In the genomic region with DNA sequence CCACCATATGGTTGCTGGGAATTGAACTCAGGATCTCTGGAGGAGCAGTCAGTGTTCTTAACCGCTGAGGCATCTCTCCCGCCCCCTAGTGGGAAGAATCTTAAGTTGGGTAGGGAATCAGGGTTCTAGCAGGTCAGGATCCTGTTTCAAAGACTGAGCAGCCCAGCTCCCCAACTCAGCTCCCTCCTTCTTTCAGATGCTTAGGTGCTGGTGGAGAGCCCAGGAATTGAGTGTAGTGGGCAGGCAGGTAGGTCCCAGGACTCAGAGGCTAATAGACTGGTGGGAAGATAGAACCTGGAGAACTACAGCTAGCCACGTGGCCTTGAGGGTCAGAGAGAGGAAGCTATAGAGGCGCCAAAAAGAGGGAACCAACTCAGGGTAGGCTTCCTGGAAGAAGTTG, we compare ENCODE assay signal across 10 mouse cellular contexts. TPM values are rescaled to one million over a fixed set of nuclear protein-coding genes. Genes with fewer than 3 reads are reported as not detected.
A peak's percentile ranks its signal among the peaks of the same experiment; 100 is the strongest.
DNase-seq lines count a peak whose midpoint lies in the region; ATAC-seq and TF ChIP-seq lines count a peak whose summit lies in the region.
"Had no signal": no experiment of that assay in that cellular context is flagged by ENCODE, and none has a peak within 500 bp of the region (broad histone marks: within the 10 kb centered on the region; RNA-seq: fewer than 3 reads in every experiment).

No protein-coding gene starts in this region.

- WGBS in cerebellum, adult 2 months: 33% methylated on average over 4 of the region's 4 CpGs
- WGBS in hindbrain, embryonic 14.5 days: 28% methylated on average over 4 of the region's 4 CpGs
- WGBS in lung, embryonic 14.5 days: 33% methylated on average over 4 of the region's 4 CpGs
- 42% methylated on average over 4 of the region's 4 CpGs for WGBS in stomach, postnatal 0 days

- H3K27me3 ChIP-seq in cerebellum, adult 2 months (ENCODE audit: control insufficient read depth, insufficient read depth, low read length): no peaks in the 10 kb centered on the region
- peaks cover 12% of the 10 kb centered on the region for H3K27me3 ChIP-seq in hindbrain, embryonic 14.5 days (ENCODE audit: control insufficient read depth, insufficient read depth, low read length)
- H3K27me3 ChIP-seq in lung, embryonic 14.5 days (ENCODE audit: insufficient read depth, low read length): no peaks in the 10 kb centered on the region
- H3K27me3 ChIP-seq in stomach, postnatal 0 days (ENCODE audit: control insufficient read depth, insufficient read depth, low read length): no peaks in the 10 kb centered on the region
- H3K27me3 ChIP-seq: Patski had no signal

- 0 out of 2 replicates have a peak, but pooled peaks have one; percentile 24 for TF ChIP-seq CTCF in cerebellum, adult 2 months (IDR thresholded peaks at IDR 0.05; ENCODE audit: borderline replicate concordance, insufficient read depth, low read depth, low read length)
- TF ChIP-seq CTCF in lung, embryonic 14.5 days (IDR thresholded peaks at IDR 0.05; ENCODE audit: low read depth): peak; percentile 58
- TF ChIP-seq CTCF in stomach, postnatal 0 days (IDR thresholded peaks at IDR 0.05; ENCODE audit: low read depth): peak; percentile 69

- no peak overlapping the region for H3K27ac ChIP-seq in cerebellum, adult 2 months (ENCODE audit: insufficient read depth, low read length)
- no peak overlapping the region for H3K27ac ChIP-seq in hindbrain, embryonic 14.5 days
- no peak overlapping the region for H3K27ac ChIP-seq in lung, embryonic 14.5 days (ENCODE audit: low read depth)
- no peak overlapping the region for H3K27ac ChIP-seq in stomach, postnatal 0 days (replicated peaks)

- H3K36me3 ChIP-seq in hindbrain, embryonic 14.5 days (replicated peaks; ENCODE audit: control insufficient read depth, insufficient read depth): no peaks in the 10 kb centered on the region
- H3K36me3 ChIP-seq in lung, embryonic 14.5 days (ENCODE audit: insufficient read depth): no peaks in the 10 kb centered on the region
- H3K36me3 ChIP-seq in stomach, postnatal 0 days (ENCODE audit: control insufficient read depth, insufficient read depth, low read length): no peaks in the 10 kb centered on the region

- H3K4me3 ChIP-seq in cerebellum, adult 2 months (replicated peaks; ENCODE audit: insufficient read depth, low read depth, low read length): no peak overlapping the region
- no peak overlapping the region for H3K4me3 ChIP-seq in hindbrain, embryonic 14.5 days (replicated peaks; ENCODE audit: low read length)
- H3K4me3 ChIP-seq in lung, embryonic 14.5 days (ENCODE audit: low read depth, low read length): no peak overlapping the region
- no peak overlapping the region for H3K4me3 ChIP-seq in stomach, postnatal 0 days (ENCODE audit: low read depth, low read length)

- peak; percentile 64 for DNase-seq in adrenal gland, postnatal 14 days
- DNase-seq in adrenal gland, postnatal 25 days: no peak
- peak; percentile 89 for DNase-seq in 416B (ENCODE audit: low read depth)
- peak; percentile 29 to 49 for DNase-seq in cerebellum, adult 2 months
- no peak for DNase-seq in hindbrain, embryonic 14.5 days (ENCODE audit: low spot score)
- peak; percentile 74 for DNase-seq in lung, embryonic 14.5 days
- DNase-seq in stomach, postnatal 0 days (ENCODE audit: low spot score): no peak
- DNase-seq in urinary bladder, adult 18-20 months (ENCODE audit: low spot score in 2 of 2): no peak

- TF ChIP-seq EP300 in stomach, postnatal 0 days (optimal IDR thresholded peaks at IDR 0.05): no peak

- peak overlapping the region; percentile 92 for H3K4me2 ChIP-seq in hindbrain, embryonic 14.5 days (replicated peaks)
- peak overlapping the region; percentile 96 for H3K4me2 ChIP-seq in lung, embryonic 14.5 days
- no peak overlapping the region; the same call in 1 of the 2 replicates for H3K4me2 ChIP-seq in stomach, postnatal 0 days (replicated peaks; ENCODE audit: low read depth)

- no peaks in the 10 kb centered on the region for H3K9me3 ChIP-seq in hindbrain, embryonic 14.5 days (ENCODE audit: control insufficient read depth, low read length)
- no peaks in the 10 kb centered on the region for H3K9me3 ChIP-seq in lung, embryonic 14.5 days (ENCODE audit: low read depth, low read length)
- no peaks in the 10 kb centered on the region for H3K9me3 ChIP-seq in stomach, postnatal 0 days (ENCODE audit: control insufficient read depth, low read length)

- no peak for ATAC-seq in hindbrain, embryonic 14.5 days (ENCODE audit: low FRiP score)
- no peak for ATAC-seq in lung, embryonic 14.5 days (ENCODE audit: insufficient read depth)
- no peak for ATAC-seq in stomach, postnatal 0 days (ENCODE audit: low FRiP score, low TSS enrichment)
- ATAC-seq: Patski had no signal

- peaks cover 10% of the 10 kb centered on the region for H3K4me1 ChIP-seq in cerebellum, adult 2 months (ENCODE audit: control insufficient read depth, insufficient read depth, low read length)
- peaks cover 19% of the 10 kb centered on the region for H3K4me1 ChIP-seq in hindbrain, embryonic 14.5 days (replicated peaks; ENCODE audit: control insufficient read depth, insufficient read depth, low read length)
- peaks cover 8% of the 10 kb centered on the region; the same call in 1 of the 2 replicates for H3K4me1 ChIP-seq in lung, embryonic 14.5 days (ENCODE audit: insufficient read depth)
- no peaks in the 10 kb centered on the region for H3K4me1 ChIP-seq in stomach, postnatal 0 days (replicated peaks; ENCODE audit: control insufficient read depth, insufficient read depth)

- H3K9ac ChIP-seq in hindbrain, embryonic 14.5 days: no peak overlapping the region
- H3K9ac ChIP-seq in lung, embryonic 14.5 days: no peak overlapping the region
- H3K9ac ChIP-seq in stomach, postnatal 0 days (ENCODE audit: low read length): no peak overlapping the region

- no peak for TF ChIP-seq POLR2A in cerebellum, adult 2 months (IDR thresholded peaks at IDR 0.05; ENCODE audit: borderline replicate concordance, insufficient read depth, low read length)

RNA-seq across cellular contexts. Expression of a gene that starts 2.6 kb away (rescaled TPM):
- 33.9 and 39.8 TPM in 2 replicates for total RNA-seq in adrenal gland, postnatal 14 days (2021)
- total RNA-seq in adrenal gland, postnatal 25 days (2021): 27.7 and 33.5 TPM in 2 replicates
- 33.4 and 35.9 TPM in 2 replicates for polyA plus RNA-seq in cerebellum, adult 2 months (2012; rRNA removed)
- 30.6 and 32.6 TPM in 2 replicates for polyA plus RNA-seq in hindbrain, embryonic 14.5 days (2014; fragmentation: Nextera tagmentation; extraction: Ambion mirVana)
- polyA plus RNA-seq in lung, embryonic 14.5 days (2014; fragmentation: Nextera tagmentation; extraction: Ambion mirVana): 32.1 and 33.7 TPM in 2 replicates
- 8.9 and 9.3 TPM in 2 replicates for polyA plus RNA-seq in stomach, postnatal 0 days (2015; fragmentation: Nextera tagmentation; extraction: Ambion mirVana)

RNA-seq across cellular contexts. Expression of a gene that starts 28.7 kb away (rescaled TPM):
- total RNA-seq in adrenal gland, postnatal 14 days (2021): 58.4 and 70.4 TPM in 2 replicates
- total RNA-seq in adrenal gland, postnatal 25 days (2021): 61.5 and 74.2 TPM in 2 replicates
- polyA plus RNA-seq in cerebellum, adult 2 months (2012; rRNA removed): 41.6 and 45.7 TPM in 2 replicates
- polyA plus RNA-seq in hindbrain, embryonic 14.5 days (2014; fragmentation: Nextera tagmentation; extraction: Ambion mirVana): 76.9 and 79.1 TPM in 2 replicates
- 127 and 129 TPM in 2 replicates for polyA plus RNA-seq in lung, embryonic 14.5 days (2014; fragmentation: Nextera tagmentation; extraction: Ambion mirVana)
- 43.3 and 56.6 TPM in 2 replicates for polyA plus RNA-seq in stomach, postnatal 0 days (2015; fragmentation: Nextera tagmentation; extraction: Ambion mirVana)

RNA-seq across cellular contexts. Expression of a gene that starts 29.5 kb away (rescaled TPM):
- 0.93 and 1.0 TPM in 2 replicates for total RNA-seq in adrenal gland, postnatal 14 days (2021)
- 1.2 TPM in 1 of 2 replicates, not detected in the other for total RNA-seq in adrenal gland, postnatal 25 days (2021)
- 0.36 and 1.00 TPM in 2 replicates for polyA plus RNA-seq in cerebellum, adult 2 months (2012; rRNA removed)
- polyA plus RNA-seq in hindbrain, embryonic 14.5 days (2014; fragmentation: Nextera tagmentation; extraction: Ambion mirVana): 0.84 TPM in 1 of 2 replicates, not detected in the other
- 0.69 and 0.89 TPM in 2 replicates for polyA plus RNA-seq in lung, embryonic 14.5 days (2014; fragmentation: Nextera tagmentation; extraction: Ambion mirVana)
- polyA plus RNA-seq in stomach, postnatal 0 days (2015; fragmentation: Nextera tagmentation; extraction: Ambion mirVana): 0.45 and 0.98 TPM in 2 replicates
- polyA plus RNA-seq: heart, embryonic 16.5 days had no signal

RNA-seq across cellular contexts. Expression of a gene that starts 41.8 kb away (rescaled TPM):
- total RNA-seq in adrenal gland, postnatal 14 days (2021): 90.6 and 97.4 TPM in 2 replicates
- total RNA-seq in adrenal gland, postnatal 25 days (2021): 108 and 110 TPM in 2 replicates
- polyA plus RNA-seq in cerebellum, adult 2 months (2012; rRNA removed): 333 and 336 TPM in 2 replicates
- polyA plus RNA-seq in hindbrain, embryonic 14.5 days (2014; fragmentation: Nextera tagmentation; extraction: Ambion mirVana): 231 and 245 TPM in 2 replicates
- 74.6 and 81.0 TPM in 2 replicates for polyA plus RNA-seq in lung, embryonic 14.5 days (2014; fragmentation: Nextera tagmentation; extraction: Ambion mirVana)
- 96.2 and 101 TPM in 2 replicates for polyA plus RNA-seq in stomach, postnatal 0 days (2015; fragmentation: Nextera tagmentation; extraction: Ambion mirVana)

Comparison
In these comparisons a context has a peak if more than half of its experiments do, and no peak if none do; other contexts are left out.
1. DNase-seq: peak in adrenal gland, postnatal 14 days (single experiment), 416B (single experiment), cerebellum, adult 2 months (2 of 2) and lung, embryonic 14.5 days (single experiment); none in adrenal gland, postnatal 25 days (single experiment), hindbrain, embryonic 14.5 days (single experiment), stomach, postnatal 0 days (single experiment) and urinary bladder, adult 18-20 months (0 of 2).
2. Peak in every context shown above with its lines, with median percentiles within 50 percentile points of each other: CTCF ChIP-seq.